Mouse (Mus musculus) urinary bladder, postnatal 25 days (tissue): ENCODE results near the gene Mrpl4.
A peak's percentile ranks its signal among the peaks of the same experiment; 100 is the strongest.

Source experiments
- DNase-seq: peaks from one replicate; pipeline ENCODE4 v3.0.0; 2022; ENCODE audit warnings: low spot score

The Mrpl4 gene

GRCm38 (mm10) chr9:21002627-21003551 is at the start of gene Mrpl4:
Gene Mrpl4 (plus strand): TSS chr9:21002738.
- DNase-seq, result peak; percentile 82

- no peak for DNase-seq
Measured at GRCm38 (mm10) chr9:20956989-20957388, 45.5 kb upstream of the Mrpl4 start.

GRCm38 (mm10) chr9:20959430-20959938 is 43.1 kb upstream of the Mrpl4 start, which contains the start of gene Dnmt1:
Gene Dnmt1 (minus strand): TSS chr9:20959888.
- DNase-seq, result no peak

- DNase-seq, result no peak
Measured at GRCm38 (mm10) chr9:20961557-20961956, 41.0 kb upstream of the Mrpl4 start.

GRCm38 (mm10) chr9:20965606-20966005 is 36.9 kb upstream of the Mrpl4 start:
- no peak for DNase-seq

- DNase-seq, result no peak
Measured at GRCm38 (mm10) chr9:20966008-20966407, 36.5 kb upstream of the Mrpl4 start.

GRCm38 (mm10) chr9:20966747-20967146 is 35.8 kb upstream of the Mrpl4 start:
- DNase-seq, result no peak

GRCm38 (mm10) chr9:20971751-20972140 is 30.8 kb upstream of the Mrpl4 start:
- peak; percentile 13 for DNase-seq

- peak; percentile 47 for DNase-seq
Measured at GRCm38 (mm10) chr9:20972141-20972992, 30.2 kb upstream of the Mrpl4 start.

- DNase-seq, result no peak
Measured at GRCm38 (mm10) chr9:20973001-20973681, 29.4 kb upstream of the Mrpl4 start.

GRCm38 (mm10) chr9:20973682-20974075 is 28.9 kb upstream of the Mrpl4 start:
- no peak for DNase-seq

GRCm38 (mm10) chr9:20975431-20976215 is 26.9 kb upstream of the Mrpl4 start:
- peak; percentile 43 for DNase-seq

GRCm38 (mm10) chr9:20976216-20976960 is 26.1 kb upstream of the Mrpl4 start, which contains the start of gene S1pr2:
Gene S1pr2 (minus strand): TSS chr9:20976781.
- peak; percentile 71 for DNase-seq

GRCm38 (mm10) chr9:20976961-20977689 is 25.4 kb upstream of the Mrpl4 start:
- no peak for DNase-seq

- no peak for DNase-seq
Measured at GRCm38 (mm10) chr9:20978409-20979095, 24.0 kb upstream of the Mrpl4 start.

GRCm38 (mm10) chr9:20979181-20979580 is 23.4 kb upstream of the Mrpl4 start:
- no peak for DNase-seq

GRCm38 (mm10) chr9:20979769-20980168 is 22.8 kb upstream of the Mrpl4 start:
- DNase-seq, result no peak

GRCm38 (mm10) chr9:20982171-20982570 is 20.4 kb upstream of the Mrpl4 start:
- no peak for DNase-seq

- no peak for DNase-seq
Measured at GRCm38 (mm10) chr9:20983169-20983568, 19.4 kb upstream of the Mrpl4 start.
